Mouse (Mus musculus) kidney, adult 2 months (tissue): ENCODE results near the gene Hist2h3c2.

Experiments used
- CTCF ChIP-seq: fragments of 200-500 bp; conservative IDR thresholded peaks from 2 replicates; pipeline ENCODE4 v1.5.1; 2011; ENCODE audit warnings: low read depth, mild to moderate bottlenecking, control low read depth, low read length, moderate library complexity, mixed read lengths; ENCODE audit not compliant: insufficient read depth, insufficient read length
- POLR2A ChIP-seq: fragments of 200-500 bp; IDR thresholded peaks from one replicate; pipeline ENCODE4 v1.6.1; 2011; ENCODE audit warnings: low read depth, low read length, control low read depth

GRCm38 (mm10) chr3:96196437-96197128 is 42.3 kb downstream of the Hist2h3c2 start:
- TF ChIP-seq CTCF (no peak), POLR2A (no peak)
